Mouse (Mus musculus) c-Kit-positive CD71-negative TER-119-negative erythroid progenitor cells, embryonic 14.5 days (primary cell): ENCODE measurements around the gene Zswim9.
A peak's percentile ranks its signal among the peaks of the same experiment; 100 is the strongest.
"Not testable (repeated sequence)": the region's sequence is repeated elsewhere in the genome, so short reads cannot be mapped to it uniquely, and the experiment has no call there.

ENCODE experiments used
- DNase-seq: peaks from one replicate; pipeline ENCODE4 v3.0.0-alpha.2; 2013; ENCODE audit warnings: low read depth

Gene Zswim9

GRCm38 (mm10) chr7:13278308-13278891 is at the start of gene Zswim9:
Zswim9 (minus strand) TSS chr7:13278721.
- DNase-seq, result peak; percentile 88

- no peak for DNase-seq
These were observed 45.8 kb upstream of the Zswim9 start, which contains the start of gene Pla2g4c for GRCm38 (mm10) chr7:13324316-13324715. Pla2g4c (plus strand) TSS chr7:13324655.

- DNase-seq, result no peak
These were observed 42.9 kb upstream of the Zswim9 start for GRCm38 (mm10) chr7:13321424-13321823.

- no peak for DNase-seq
These were observed 35.6 kb upstream of the Zswim9 start for GRCm38 (mm10) chr7:13314095-13314597.

GRCm38 (mm10) chr7:13311401-13311800 is 32.9 kb upstream of the Zswim9 start:
- no peak for DNase-seq

GRCm38 (mm10) chr7:13310493-13311199 is 32.1 kb upstream of the Zswim9 start:
- no peak for DNase-seq

GRCm38 (mm10) chr7:13309407-13309806 is 30.9 kb upstream of the Zswim9 start:
- no peak for DNase-seq

- no peak for DNase-seq
These were observed 24.9 kb upstream of the Zswim9 start for GRCm38 (mm10) chr7:13303372-13303771.

- peak; percentile 52 for DNase-seq
These were observed 24.3 kb upstream of the Zswim9 start for GRCm38 (mm10) chr7:13302780-13303179.

GRCm38 (mm10) chr7:13301643-13302042 is 23.1 kb upstream of the Zswim9 start:
- DNase-seq, result no peak

- DNase-seq, result no peak
These were observed 20.3 kb upstream of the Zswim9 start for GRCm38 (mm10) chr7:13298821-13299220.

- DNase-seq, result no peak
These were observed 19.1 kb upstream of the Zswim9 start for GRCm38 (mm10) chr7:13297636-13298035.

GRCm38 (mm10) chr7:13295256-13295655 is 16.7 kb upstream of the Zswim9 start:
- DNase-seq, result no peak

GRCm38 (mm10) chr7:13293878-13294855 is 15.6 kb upstream of the Zswim9 start:
- DNase-seq, result no peak

GRCm38 (mm10) chr7:13291370-13291769 is 12.8 kb upstream of the Zswim9 start:
- DNase-seq, result no peak

GRCm38 (mm10) chr7:13290041-13290675 is 11.6 kb upstream of the Zswim9 start:
- no peak for DNase-seq

GRCm38 (mm10) chr7:13288621-13289020 is 10.1 kb upstream of the Zswim9 start:
- DNase-seq, result no peak

GRCm38 (mm10) chr7:13278957-13279356 is 436 bp upstream of the Zswim9 start:
- DNase-seq, result not testable (repeated sequence)

GRCm38 (mm10) chr7:13277833-13278232 is 688 bp downstream of the Zswim9 start:
- DNase-seq, result no peak

GRCm38 (mm10) chr7:13277081-13277480 is 1.4 kb downstream of the Zswim9 start, which contains the start of gene Lig1:
Lig1 (plus strand) TSS chr7:13277283.
- DNase-seq, result no peak

- DNase-seq, result no peak
These were observed 6.8 kb downstream of the Zswim9 start for GRCm38 (mm10) chr7:13271704-13272103.

- no peak for DNase-seq
These were observed 9.1 kb downstream of the Zswim9 start for GRCm38 (mm10) chr7:13269394-13269793.
